Mouse (Mus musculus): ENCODE data around the gene Nav2. TPM values are rescaled to one million over a fixed set of nuclear protein-coding genes. Genes with fewer than 3 reads are reported as not detected.
A peak's percentile ranks its signal among the peaks of the same experiment; 100 is the strongest.

Gene Nav2
- polyA plus RNA-seq, 1 experiment from 2014 or later, result 5.8 TPM

DNA sequence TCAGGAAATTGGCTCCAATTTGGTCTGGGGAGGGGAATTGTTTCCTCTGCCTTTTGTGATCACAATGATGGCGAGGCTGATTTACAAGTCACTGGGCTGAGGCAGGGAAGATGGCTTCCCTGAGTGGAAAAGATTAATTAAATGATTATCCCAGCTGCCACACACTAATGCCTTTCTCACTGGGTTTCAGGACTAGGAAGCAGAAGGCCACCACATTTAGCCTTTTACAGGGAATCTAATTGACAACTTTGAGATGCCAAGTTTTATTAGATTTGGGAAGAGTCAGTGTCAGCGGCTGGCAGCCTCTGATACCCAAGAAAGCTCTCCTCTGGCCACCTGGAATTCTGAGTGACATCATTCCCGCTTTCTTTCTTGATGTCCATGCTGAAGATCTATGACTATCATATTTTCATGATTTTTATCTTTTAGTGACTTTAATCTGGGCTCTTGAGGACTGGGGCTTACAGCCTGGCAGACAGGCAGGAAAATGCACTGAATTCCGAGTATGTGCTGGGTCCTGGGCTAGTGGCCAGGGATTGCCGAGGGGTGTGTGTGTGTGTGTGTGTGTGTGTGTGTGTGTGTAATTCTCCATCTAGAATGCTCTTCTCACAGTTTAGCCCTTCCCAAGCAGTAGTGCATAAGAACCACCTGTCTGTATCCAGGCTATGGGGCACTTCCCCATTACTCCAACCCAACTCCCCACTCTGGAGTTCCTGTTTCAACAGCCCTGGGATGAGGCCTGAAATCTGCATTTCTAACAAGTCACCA lies 432.8 kb downstream of the Nav2 start:
- ATAC-seq, result no peak
- no peak overlapping the region for H3K27ac ChIP-seq (ENCODE audit: low read depth, low read length)
- no peak overlapping the region for H3K4me2 ChIP-seq (replicated peaks; ENCODE audit: low read depth)
- TF ChIP-seq CTCF (IDR thresholded peaks at IDR 0.05; ENCODE audit: low read depth), result no peak
- H3K9ac ChIP-seq (ENCODE audit: low read depth, low read length), result no peak overlapping the region
- H3K4me3 ChIP-seq (ENCODE audit: low read depth, low read length), result no peak overlapping the region
- 0 out of 2 replicates have a peak, but pooled peaks cover 3% of the 10 kb centered on the region for H3K4me1 ChIP-seq (replicated peaks; ENCODE audit: control insufficient read depth, insufficient read depth, low read length)
- no peaks in the 10 kb centered on the region for H3K36me3 ChIP-seq (ENCODE audit: control insufficient read depth, insufficient read depth)
- H3K27me3 ChIP-seq (replicated peaks; ENCODE audit: control insufficient read depth, insufficient read depth, low read length), result no peaks in the 10 kb centered on the region
- no peaks in the 10 kb centered on the region for H3K9me3 ChIP-seq (ENCODE audit: control insufficient read depth)
- 76% methylated on average over 5 of the region's 5 CpGs for WGBS

GRCm38 (mm10) chr7:49341919-49342529 lies 433.5 kb downstream of the Nav2 start:
- TF ChIP-seq CTCF (IDR thresholded peaks at IDR 0.05; ENCODE audit: low read depth), result peak; percentile 40
- 0 out of 2 replicates have a peak, but pooled peaks have one; percentile 3 for ATAC-seq
- no peak overlapping the region for H3K4me3 ChIP-seq (ENCODE audit: low read depth, low read length)
- no peaks in the 10 kb centered on the region for H3K9me3 ChIP-seq (ENCODE audit: control insufficient read depth)
- no peak overlapping the region for H3K4me2 ChIP-seq (replicated peaks; ENCODE audit: low read depth)
- no peak overlapping the region for H3K9ac ChIP-seq (ENCODE audit: low read depth, low read length)
- 0 out of 2 replicates have a peak, but pooled peaks cover 3% of the 10 kb centered on the region for H3K4me1 ChIP-seq (replicated peaks; ENCODE audit: control insufficient read depth, insufficient read depth, low read length)
- H3K36me3 ChIP-seq (ENCODE audit: control insufficient read depth, insufficient read depth), result no peaks in the 10 kb centered on the region
- no peak overlapping the region for H3K27ac ChIP-seq (ENCODE audit: low read depth, low read length)
- 90% methylated on average over 2 of the region's 2 CpGs for WGBS
- H3K27me3 ChIP-seq (replicated peaks; ENCODE audit: control insufficient read depth, insufficient read depth, low read length), result no peaks in the 10 kb centered on the region

GRCm38 (mm10) chr7:49342556-49343080 lies 434.1 kb downstream of the Nav2 start:
- 0 out of 2 replicates have a peak overlapping the region, but pooled peaks have one; percentile 17 for H3K9ac ChIP-seq (ENCODE audit: low read depth, low read length)
- H3K27ac ChIP-seq (ENCODE audit: low read depth, low read length), result no peak overlapping the region
- no peaks in the 10 kb centered on the region for H3K9me3 ChIP-seq (ENCODE audit: control insufficient read depth)
- no peaks in the 10 kb centered on the region for H3K36me3 ChIP-seq (ENCODE audit: control insufficient read depth, insufficient read depth)
- peak overlapping the region; percentile 32 for H3K4me2 ChIP-seq (replicated peaks; ENCODE audit: low read depth)
- TF ChIP-seq CTCF (IDR thresholded peaks at IDR 0.05; ENCODE audit: low read depth), result no peak
- H3K27me3 ChIP-seq (replicated peaks; ENCODE audit: control insufficient read depth, insufficient read depth, low read length), result no peaks in the 10 kb centered on the region
- no peak overlapping the region for H3K4me3 ChIP-seq (ENCODE audit: low read depth, low read length)
- 0 out of 2 replicates have a peak, but pooled peaks cover 3% of the 10 kb centered on the region for H3K4me1 ChIP-seq (replicated peaks; ENCODE audit: control insufficient read depth, insufficient read depth, low read length)
- ATAC-seq, result peak; percentile 32; the same call in 1 of the 2 replicates
- WGBS, result 32% methylated on average over 13 of the region's 13 CpGs

DNA sequence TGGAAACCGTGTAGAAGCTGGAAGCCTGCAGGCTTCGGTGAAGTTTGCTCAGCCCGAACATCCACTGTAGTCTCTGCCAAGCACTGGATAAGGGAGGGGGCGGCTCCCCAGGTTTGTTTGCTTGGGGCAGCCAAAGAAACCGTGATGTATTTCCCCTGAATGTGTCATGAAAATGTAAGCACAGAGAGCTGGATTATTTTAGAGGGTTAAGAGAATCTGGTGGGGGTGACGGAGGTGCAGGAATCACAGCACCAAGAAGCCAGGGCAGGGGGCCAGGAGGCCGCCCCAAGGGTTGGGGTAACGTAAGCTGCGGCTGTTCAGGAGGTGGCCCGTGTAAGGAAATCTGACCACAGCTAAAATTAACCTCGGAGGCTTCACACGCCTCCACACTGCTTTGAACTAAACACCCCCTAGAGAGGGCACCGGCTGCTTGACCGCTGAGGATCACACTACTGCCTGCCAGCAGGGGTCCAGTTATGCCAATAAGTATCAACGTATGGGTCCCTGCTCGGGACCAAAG lies 434.6 kb downstream of the Nav2 start:
- H3K9ac ChIP-seq (ENCODE audit: low read depth, low read length), result 0 out of 2 replicates have a peak overlapping the region, but pooled peaks have one; percentile 17
- no peaks in the 10 kb centered on the region for H3K36me3 ChIP-seq (ENCODE audit: control insufficient read depth, insufficient read depth)
- no peak overlapping the region for H3K27ac ChIP-seq (ENCODE audit: low read depth, low read length)
- peak overlapping the region; percentile 32 for H3K4me2 ChIP-seq (replicated peaks; ENCODE audit: low read depth)
- no peaks in the 10 kb centered on the region for H3K27me3 ChIP-seq (replicated peaks; ENCODE audit: control insufficient read depth, insufficient read depth, low read length)
- TF ChIP-seq CTCF (IDR thresholded peaks at IDR 0.05; ENCODE audit: low read depth), result 0 out of 2 replicates have a peak, but pooled peaks have one; percentile 12
- WGBS, result 37% methylated on average over 16 of the region's 16 CpGs
- peak; percentile 19; the same call in 1 of the 2 replicates for ATAC-seq
- H3K9me3 ChIP-seq (ENCODE audit: control insufficient read depth), result no peaks in the 10 kb centered on the region
- 0 out of 2 replicates have a peak, but pooled peaks cover 3% of the 10 kb centered on the region for H3K4me1 ChIP-seq (replicated peaks; ENCODE audit: control insufficient read depth, insufficient read depth, low read length)
- H3K4me3 ChIP-seq (ENCODE audit: low read depth, low read length), result no peak overlapping the region

- Histone ChIP-seq H3K36me3 (ENCODE audit: control insufficient read depth, insufficient read depth) (no peaks in the 10 kb centered on the region), H3K4me1 (replicated peaks; ENCODE audit: control insufficient read depth, insufficient read depth, low read length) (0 out of 2 replicates have a peak, but pooled peaks cover 3% of the 10 kb centered on the region), H3K27ac (ENCODE audit: low read depth, low read length) (no peak overlapping the region), H3K9me3 (ENCODE audit: control insufficient read depth) (no peaks in the 10 kb centered on the region), H3K27me3 (replicated peaks; ENCODE audit: control insufficient read depth, insufficient read depth, low read length) (no peaks in the 10 kb centered on the region), H3K4me2 (replicated peaks; ENCODE audit: low read depth) (no peak overlapping the region), H3K4me3 (ENCODE audit: low read depth, low read length) (no peak overlapping the region), H3K9ac (ENCODE audit: low read depth, low read length) (no peak overlapping the region)
- TF ChIP-seq CTCF (IDR thresholded peaks at IDR 0.05; ENCODE audit: low read depth), result no peak
- ATAC-seq, result no peak
- 66% methylated on average over 4 of the region's 4 CpGs for WGBS
Measured at GRCm38 (mm10) chr7:49343752-49344484, 435.4 kb downstream of the Nav2 start.

Measured in intestine, postnatal 0 days (tissue).